Mouse (Mus musculus) right cerebral cortex, postnatal 4 days (tissue): ENCODE measurements around the gene Tmem258.

Experiments used
- DNase-seq: peaks from one replicate; pipeline ENCODE4 v3.0.0-alpha.2; 2022

Tmem258 gene

DNA sequence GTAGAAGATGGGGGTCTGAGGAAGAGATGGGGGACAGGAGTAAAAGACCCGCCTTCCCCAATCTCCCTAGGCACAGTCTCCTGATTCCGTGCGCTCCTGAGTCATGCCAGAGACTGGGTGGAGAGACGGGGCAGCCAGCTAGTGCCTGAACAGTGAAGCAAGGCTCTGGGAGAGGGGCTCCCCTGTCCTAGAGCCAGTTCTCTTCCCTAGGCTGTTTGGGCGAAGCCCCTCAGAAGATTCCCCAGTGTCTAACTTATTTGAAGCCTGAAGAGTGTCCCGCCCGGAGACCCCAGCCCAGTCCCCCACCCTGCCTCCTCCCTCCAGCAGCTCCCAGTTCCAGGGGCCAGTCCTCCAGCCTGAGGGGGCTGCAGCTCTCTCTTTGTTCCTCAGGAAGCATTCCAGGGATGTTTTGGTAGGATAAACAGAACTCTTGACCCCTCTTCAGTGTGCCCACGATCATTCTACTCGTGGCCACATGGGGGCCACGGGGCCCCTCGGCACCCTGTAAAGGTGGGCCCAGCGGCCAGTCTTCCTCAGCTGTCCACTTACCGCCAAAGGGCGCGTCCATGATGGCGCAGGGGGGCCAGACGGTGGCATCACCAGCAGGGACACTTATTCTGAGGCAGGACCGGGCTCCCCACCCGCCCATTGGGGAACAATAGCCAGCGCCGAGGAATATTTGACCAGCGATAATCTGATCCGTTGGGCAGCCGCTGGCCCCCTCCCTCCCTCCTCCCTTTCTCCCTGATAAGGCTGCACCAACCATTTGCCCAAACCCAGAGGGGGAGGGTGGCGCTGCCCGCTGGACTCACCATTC lies 21.0 kb downstream of the Tmem258 start:
- DNase-seq = no peak

DNA sequence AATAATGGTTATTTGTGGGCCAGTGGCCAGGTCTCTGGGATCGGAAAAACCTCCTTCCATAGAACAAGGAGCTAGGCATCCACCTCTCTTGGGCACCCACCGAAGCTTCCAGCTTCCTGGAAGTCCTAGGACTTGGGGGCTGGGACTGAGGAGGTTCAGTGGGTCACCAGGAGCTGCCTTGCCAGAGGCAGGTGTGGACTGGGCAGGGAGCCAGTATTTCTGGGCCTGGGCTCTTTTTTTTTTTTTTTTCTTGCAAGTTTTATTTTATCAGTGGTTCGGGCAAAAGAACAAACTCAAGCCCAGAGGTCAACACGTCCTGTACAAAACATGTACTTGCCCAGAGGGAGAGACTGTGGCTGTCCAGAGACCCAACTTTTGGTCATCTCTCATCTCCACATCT lies 22.0 kb downstream of the Tmem258 start:
- DNase-seq = no peak

DNA sequence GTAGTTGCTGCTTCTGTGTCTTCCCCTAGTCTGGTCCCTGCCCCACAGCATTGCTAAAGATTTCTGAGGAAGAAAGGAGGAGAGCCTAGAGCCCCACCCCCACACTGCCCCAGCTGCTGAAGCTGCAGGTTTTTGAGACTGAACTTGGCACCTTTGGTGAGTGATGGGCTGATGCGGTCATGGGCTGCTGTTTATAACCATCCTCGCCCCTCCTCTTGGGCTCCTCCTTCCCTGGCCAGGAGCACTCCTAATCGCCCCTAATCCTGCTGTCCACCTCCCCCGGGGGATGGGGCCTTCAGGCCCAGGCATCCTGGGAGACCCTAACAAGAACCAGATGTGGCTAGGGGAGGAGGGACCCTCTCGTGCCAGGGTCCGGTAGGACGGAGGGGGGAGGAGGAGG lies 27.2 kb downstream of the Tmem258 start:
- DNase-seq = no peak

DNA sequence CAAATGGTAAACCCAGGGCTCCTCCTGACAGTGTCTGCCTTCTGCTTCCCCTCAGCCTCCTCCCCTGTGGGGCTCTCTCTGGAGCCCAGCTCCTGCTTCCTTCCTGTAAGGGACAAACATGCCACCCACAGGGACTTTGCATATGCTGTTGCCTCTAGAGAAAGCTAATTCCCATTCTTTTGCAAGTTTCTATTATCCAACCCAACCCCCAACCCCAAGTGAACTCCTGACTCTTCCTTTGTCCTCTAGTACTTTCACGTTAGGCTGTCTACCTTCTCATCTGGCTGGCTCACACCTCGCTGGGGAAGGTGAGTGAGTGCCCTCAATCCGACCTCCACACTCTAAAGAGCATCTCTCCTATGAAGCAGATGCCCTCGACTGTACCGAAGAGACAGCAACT lies 28.1 kb downstream of the Tmem258 start:
- DNase-seq = no peak

DNA sequence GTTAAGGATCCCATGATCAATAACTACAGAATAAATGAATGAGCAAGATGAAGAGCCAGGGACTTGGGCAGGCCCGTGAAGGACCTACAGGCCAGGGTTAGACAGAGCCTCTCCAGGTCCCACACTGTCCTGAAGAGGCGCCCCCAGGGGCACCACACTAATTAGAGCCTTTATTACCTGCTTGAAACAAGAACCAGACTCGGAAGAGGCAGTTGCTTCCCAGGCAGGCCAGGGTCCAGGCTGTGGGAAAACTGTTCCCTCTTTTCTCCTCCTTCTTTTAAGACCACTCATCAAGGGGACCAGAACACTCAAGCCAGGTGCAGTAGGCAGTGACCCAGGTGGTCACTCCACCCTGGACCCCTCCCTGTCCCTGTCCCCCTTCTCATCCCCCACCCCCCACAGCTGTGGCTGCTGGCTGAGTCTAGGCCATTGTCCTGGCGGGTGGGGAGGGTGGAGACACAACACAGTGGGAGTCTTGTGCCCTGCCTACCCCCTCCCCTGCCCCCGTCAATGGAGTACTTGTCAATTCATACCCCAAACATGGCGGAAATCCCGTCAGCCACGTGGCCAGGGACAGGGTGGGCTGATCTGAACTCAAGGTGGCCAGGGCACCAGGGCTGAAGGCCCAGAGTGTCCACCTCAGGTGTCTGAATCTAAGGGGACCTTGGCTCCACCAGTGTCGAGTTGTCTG lies 28.7 kb downstream of the Tmem258 start:
- DNase-seq = no peak

DNA sequence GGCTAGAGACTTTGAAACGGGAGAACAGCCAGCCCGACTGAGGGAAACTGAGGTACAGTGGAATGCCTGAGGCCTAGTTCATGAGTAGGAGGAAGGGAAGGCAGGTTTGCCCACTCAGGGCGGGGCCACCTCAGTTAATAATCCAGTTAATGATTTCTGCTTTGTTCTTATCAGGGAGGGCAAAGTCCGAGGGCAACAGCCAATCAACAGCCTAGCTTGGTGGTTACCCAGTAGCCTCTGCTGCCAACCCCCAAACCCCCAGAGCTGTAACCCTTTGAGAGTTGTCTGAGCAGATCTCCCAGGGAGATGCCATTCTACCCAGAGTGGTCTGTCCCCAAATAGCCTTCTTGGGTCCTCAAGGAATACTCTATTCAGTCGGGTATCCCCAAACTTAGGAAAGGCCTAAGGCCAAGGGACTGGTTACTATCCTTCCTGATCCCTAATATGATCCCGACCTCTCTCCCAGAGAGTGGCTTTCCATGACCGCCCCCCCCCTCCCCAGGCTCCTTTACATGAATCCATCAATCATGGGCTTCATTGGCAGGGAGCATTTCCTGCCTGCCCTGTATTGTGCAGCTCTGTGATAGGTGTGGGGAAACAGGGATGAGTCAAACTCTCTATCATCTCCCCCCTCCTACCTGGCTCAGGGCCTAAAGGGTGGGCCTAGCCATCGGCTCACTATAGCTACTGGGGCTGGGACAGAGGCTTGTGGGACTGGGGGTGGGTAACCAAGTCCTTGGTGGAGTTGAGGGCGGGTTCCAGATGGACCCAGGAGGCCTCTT lies 32.2 kb downstream of the Tmem258 start:
- DNase-seq = no peak

DNA sequence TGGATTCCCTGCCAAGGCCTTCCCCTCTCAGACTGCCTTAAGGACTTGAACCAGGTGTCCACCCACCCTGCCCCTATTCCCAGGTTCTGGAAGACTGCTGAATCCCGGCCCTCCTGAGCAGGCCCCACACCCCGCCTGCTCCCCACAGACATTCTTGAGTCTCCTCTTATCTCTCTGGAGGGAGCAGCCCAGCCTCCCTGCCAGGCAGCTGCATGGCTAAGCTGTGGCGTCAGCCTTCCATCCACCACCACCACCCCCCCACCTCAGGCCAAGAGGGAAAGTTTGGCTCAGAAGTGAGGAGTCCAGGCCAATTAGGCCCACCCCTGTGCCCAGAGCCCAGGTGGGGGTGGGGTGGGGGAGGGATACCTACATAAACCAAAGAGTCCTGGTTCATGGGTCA lies 34.7 kb downstream of the Tmem258 start:
- no peak for DNase-seq

DNA sequence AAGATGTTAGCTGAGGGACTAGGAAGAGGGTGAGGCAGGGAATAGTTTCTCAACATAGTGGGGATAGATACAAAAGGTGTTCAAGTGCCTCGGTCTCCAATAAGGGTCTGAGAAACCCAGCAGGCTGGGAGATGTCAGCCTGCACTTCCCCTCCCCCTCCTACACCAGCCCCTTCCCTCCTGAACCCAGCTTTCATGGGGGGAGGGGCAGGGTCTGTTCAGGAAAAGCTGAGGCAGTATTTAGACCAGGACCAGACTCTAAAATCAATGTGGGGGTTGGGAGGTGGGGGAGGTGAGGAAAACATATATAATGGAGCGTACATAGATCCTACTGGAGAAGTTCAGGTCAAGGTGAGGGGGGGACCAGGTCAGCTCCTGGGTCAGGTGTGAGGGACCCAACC lies 35.6 kb downstream of the Tmem258 start:
- DNase-seq = no peak

DNA sequence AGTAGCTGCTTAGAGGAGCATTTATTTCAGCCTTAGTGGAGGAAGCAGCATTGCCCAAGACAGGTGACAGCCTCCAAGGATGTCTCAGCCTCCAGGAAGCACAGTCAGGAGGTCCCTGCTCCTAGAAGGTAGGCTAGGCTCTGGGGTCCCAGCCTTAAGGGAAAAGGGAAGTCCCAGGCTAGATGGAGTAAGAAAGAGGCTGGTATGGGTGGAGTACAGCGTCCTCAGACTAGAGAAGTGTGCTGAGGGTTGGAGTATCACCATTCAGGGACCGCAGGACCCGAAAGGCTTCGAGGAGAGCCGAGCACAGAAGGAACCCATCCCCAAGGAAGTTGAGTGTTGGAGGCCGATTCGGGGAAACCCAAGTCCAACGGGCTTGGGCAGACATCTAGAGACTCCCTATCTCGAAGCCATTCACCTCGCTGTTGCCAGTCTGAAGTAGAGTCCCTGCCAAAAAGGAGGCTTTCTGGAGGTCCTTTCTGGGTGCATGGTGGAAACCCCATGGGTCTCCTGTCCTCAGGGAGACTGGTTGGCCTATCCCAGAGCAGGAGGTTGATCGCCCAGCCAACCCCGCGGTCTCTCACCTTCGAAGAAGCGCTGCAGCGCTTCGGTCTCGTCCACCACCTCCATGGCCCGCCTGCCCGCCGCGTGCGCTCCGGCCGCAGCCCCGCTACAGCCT lies 36.3 kb downstream of the Tmem258 start:
- no peak for DNase-seq

DNA sequence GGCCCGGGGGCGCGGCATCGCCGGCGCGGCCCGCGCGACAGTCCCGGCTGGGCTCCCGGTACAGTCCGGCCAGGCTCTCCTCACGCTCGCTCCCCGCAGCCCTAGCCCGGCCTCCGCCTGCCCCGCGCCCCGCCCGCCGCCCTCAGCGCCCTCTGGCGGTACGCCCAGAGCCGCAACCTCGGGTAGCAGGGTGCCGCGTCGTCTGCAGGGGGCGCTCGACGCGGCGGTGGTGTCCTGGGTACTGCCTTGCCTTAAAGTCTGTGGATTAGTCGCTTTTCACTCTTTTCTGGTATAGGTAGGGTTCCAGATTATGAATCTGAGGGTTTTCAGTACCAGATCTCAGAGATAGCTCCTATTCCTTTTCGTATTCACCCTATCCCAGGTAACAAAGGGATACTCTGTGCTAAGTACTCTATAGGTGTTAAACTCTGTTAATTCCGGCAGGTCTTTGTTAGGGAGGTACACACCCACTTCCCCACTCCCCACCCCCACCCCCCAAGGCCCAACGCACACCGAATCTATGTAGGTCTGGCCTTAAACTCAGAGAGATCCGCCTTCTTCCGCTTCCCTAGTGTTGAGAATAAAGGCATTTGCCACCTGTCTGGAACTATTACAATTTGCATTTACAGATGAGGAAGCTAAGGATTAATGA lies 37.0 kb downstream of the Tmem258 start, which contains the start of gene Myrf:
Myrf (minus strand) TSS at position 95 of the 652 bp plus-strand sequence.
- DNase-seq = peak; percentile 68

DNA sequence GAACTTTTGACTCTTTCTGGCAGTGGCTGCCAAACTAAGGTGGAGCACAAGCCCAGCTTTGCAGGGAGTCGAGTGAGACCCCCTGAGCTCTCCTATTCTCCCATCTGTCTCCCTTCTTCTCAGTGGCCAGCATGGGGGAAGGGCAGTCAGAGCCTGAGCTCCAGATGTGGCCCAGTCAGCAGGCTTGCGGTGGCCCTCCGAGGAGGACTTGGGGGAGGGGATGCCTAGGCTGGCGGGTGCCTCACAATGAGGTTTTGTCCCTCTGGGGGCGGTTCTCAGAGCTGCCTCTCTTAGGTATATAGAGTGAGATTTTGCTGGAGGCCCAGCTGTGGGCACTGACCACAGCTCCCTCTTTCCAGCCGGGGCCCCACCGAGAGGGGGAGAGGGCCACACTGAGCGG lies 39.1 kb downstream of the Tmem258 start:
- DNase-seq = no peak

DNA sequence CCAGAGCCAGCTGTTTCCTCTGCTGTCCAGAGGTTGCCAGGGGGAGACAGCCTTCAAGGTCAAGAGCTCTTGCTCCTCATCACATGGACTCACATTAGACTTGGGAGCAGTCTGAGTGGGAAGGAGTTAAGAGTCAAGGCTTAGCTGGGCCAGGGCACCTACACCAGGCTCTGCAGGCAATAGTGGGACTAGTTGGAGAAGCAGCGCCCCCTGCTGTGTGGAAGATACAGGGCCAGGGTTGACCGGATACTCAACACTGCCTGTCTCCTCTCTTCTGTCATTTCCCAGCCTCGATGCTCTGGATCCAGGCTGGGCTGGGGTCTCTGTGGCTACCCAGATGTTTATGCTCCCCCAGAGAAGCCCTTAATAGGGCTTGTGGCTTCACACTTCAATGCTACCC lies 40.4 kb downstream of the Tmem258 start:
- peak; percentile 70 for DNase-seq

DNA sequence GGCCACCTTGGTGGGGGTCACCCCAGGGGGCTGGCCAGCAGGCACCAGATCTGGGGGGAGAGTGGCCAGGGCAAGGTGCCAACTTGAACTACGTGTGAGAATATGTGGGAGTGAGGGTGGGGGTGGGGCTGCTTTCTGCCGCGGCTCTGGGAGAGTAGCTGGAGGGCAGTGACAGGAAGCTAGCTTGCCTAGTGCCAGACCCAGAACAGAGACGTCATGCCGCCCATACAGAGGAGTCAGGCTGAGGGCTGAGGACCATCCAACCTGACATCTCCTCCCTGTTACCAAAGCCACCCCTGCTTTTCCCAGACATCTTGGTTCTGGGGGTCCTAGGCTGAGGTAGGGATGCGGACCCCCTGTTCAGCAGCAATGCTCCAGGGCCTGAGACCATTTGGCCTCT lies 43.4 kb downstream of the Tmem258 start:
- no peak for DNase-seq

DNA sequence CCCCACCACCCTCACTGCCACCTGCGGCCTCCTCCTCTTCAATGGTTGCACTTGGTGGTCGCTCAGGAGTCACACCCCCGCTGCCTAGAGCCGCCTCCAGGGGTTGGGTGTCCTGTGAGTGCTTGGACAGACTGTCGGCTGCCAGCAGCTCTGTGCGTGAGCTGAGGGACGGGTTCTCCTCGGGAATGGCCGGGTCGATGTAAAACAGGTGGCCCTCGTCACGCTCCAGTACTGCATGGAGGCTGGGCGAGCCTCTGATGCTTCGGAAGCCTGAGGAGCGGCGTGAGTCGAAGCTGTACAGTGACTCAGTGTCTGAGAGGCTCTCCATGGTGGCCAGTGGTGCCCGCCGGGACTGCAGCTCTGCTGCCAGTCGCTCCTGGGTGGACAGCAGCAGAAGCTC lies 44.3 kb downstream of the Tmem258 start:
- DNase-seq = no peak
